Mouse (Mus musculus) liver, embryonic 14.5 days (tissue): ENCODE measurements around the gene Kcne1.

Experiments used
- CTCF ChIP-seq: IDR thresholded peaks from 2 replicates; pipeline ENCODE4 v1.5.1; 2016; ENCODE audit warnings: antibody characterized with exemption, low read depth, control low read depth
- EP300 ChIP-seq: IDR thresholded peaks from 2 replicates; pipeline ENCODE4 v1.6.1; 2016; ENCODE audit warnings: antibody characterized with exemption, low read depth

DNA sequence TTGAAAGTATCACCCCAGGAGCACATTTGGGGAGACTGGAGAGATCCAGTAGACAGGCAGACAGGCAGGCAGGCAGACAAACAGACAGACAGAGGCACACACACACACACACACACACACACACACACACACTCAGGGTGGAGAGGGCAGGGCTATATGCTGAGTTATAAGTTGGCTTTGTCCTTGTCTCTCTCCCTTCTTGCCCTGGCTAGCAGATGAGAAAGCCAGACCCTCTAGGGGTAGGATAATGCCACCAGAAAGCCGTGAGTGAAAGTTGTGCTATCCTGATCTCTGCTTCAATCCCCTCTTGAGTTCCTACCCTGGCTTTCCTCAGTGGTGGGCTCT lies 34.2 kb downstream of the Kcne1 start:
- TF ChIP-seq EP300: no peak
- TF ChIP-seq CTCF: no peak
